Mouse (Mus musculus) embryo, embryonic 11.5 days (tissue): Measurements from ENCODE around the gene Gm17660.

Source experiments
- DNase-seq: peaks from one replicate; pipeline ENCODE4 v3.0.0-alpha.2; 2012; ENCODE audit warnings: low read depth, low spot score

The Gm17660 gene

DNA sequence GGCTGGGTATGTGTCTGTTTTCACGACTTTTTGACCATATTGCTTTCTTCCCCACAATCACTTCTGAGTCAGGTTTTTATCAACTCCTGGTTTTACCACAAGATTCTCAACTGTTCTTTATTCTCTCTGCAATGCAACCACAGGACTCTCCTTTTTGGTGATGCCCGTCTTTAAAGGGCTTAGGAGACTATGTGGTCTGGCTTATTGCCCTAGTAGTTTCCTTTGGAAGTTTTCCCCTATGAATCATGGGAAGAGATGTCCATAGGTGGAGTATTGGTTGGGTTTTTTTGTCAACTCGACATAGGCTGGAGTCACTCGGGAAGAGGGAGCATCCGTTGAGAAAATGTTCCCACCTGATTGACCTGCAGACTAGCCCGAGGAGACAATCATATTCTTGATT lies 3.3 kb upstream of the Gm17660 start:
- DNase-seq, result no peak

DNA sequence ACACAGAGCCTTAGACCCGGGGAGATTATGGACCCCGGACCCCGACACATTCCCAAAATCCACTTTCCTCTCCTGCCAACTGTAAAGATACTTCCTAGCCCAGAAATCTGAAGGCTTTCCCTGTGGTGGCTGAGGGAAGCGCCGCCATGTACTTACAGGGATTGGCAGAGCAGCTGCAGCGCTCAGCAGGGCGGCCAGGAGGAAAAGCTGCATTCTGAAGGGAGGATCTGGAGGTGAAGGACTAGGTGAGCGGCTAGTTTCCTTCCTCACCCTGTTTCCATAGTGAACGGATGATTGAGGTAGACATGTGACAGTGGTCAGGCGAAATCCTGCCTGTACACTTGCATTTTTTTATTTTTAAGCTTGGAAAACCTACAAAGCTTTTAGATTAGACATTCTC lies 1.0 kb downstream of the Gm17660 start:
- no peak for DNase-seq

DNA sequence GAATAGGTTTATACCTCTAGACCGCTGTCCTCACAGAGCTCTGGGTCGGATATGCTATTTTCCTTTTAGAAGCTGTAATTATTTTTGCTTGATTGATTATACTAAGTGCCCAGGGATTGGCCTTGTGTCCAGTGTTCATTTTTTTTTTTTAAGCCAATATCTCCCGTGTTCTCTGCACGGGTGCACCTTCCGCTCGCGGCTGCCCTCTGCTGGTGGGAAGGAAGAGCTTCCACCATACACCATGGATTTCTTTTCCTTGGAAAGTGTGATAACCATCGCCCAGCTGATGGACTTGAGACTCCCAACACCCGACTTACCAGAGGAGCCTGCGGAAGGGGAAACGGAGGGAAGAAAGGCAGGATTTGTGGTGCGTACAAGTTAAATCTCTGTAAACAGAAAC lies 3.0 kb downstream of the Gm17660 start:
- no peak for DNase-seq

DNA sequence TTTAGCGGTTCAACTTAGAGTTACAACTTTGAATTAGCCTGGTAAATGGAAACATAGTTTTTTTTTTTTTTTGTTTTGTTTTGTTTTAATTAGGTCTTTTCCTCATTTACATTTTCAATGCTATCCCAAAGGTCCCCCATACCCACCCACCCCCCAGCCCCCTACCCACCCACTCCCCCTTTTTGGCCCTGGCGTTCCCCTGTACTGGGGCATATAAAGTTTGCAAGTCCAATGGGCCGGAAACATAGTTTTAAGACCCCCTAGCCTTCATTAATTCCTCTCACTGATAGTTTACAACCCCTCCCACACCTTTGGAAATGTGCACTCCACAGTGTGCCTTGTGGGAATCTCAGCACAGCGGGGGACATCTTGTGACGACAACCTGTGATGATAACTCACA lies 3.8 kb downstream of the Gm17660 start:
- no peak for DNase-seq

DNA sequence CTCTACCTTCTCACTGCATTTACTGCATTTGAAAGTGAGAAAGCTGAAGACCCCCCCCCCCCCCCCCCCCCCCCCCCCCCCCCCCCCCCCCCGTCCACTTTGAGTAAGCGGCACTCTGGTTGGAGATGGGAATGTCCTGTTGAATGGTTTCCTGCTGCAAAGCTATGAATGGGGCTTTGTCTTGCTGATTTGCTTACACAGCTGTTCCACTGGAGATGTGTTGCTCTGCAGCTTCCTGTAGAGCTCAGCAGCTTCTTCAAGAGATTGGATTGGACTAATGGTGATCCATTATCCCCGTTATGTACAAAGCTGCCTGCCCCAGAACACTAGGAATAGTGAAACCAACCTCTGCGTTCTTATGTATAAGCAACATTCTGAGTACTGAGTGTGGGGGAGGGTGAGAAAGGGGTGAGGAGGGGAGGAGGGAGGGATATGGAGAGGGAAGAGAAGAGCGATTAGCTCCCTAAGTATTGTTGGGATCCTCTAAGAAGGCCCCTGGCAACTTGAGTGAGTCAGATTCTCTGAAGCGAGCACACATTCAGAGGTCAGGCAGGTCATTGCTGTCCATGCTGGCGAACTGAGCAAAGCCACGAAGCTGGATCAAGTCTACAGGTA lies 5.0 kb downstream of the Gm17660 start:
- peak; percentile 30 for DNase-seq

DNA sequence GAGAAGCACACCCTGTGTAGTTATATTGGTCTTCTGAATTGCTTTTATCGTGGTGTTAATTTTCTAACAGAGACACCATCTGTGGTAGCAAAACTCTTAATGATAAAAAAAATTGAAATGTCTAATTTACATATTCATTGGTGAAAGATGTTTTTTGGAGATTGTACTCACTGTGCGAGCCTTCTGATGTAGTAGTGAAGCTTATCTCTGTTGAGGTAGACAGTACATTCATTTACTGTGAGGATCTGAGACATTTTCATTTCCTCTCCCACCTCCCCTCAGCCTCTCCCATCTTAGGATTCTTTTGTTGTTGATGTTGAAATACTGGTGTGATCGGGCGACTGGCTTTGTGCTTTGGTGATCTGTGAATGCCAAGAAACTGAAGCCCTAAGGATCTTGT lies 6.4 kb downstream of the Gm17660 start:
- no peak for DNase-seq

DNA sequence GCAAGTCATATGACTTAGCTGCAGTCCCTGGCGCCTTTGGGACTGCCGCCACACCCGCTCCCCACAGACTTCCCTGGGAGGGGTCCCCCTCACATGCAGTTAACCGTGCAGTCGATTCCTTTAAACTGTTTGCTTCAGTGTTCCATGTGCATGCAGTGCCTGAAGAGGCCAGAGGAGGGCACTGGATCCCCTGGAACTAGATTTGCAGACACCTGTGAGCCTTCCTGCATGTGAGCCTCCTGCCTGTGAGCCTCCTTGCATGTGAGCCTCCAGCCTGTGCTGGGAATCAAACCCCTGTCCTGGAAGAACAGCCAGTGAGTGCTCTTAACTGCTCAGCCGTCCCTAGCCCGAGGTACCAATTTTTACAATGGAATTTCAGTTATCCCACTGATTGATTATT lies 8.7 kb downstream of the Gm17660 start:
- no peak for DNase-seq

DNA sequence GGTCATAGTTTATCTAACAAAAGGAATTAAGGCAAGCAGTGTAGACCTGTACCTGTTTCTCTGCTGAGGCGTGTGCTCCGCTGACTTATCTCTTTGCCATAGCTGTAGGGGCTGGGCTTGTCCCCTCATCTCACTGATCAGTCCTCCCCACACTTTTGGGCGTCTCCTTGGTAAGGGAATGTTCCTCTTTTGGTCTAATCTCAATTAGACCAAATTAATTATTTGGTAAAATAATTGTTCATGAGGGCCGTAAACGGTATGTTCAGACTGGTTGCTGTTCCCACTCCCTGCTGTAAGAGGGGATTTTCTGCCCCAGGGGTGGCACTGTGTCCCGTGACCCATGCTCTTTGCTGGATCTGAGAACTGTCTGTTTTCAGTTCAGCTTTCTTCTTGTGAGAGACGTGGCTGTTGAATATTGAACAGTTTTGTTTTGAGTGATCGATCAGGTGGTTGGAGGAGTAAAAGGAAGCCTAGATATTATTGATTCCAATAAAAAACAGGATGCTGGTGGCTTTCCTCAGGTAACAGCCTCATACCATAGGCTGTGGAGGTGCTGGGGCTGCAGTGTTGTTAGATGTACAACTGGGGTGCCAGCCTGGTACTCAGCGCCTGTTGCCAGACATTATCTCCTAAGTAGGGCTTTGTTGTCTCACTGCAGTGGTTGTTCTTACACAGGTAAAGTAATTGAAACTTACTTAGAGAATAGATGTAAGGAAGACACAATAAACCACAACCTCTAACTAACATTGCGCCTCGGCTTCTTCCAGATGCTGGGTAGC lies 14.4 kb downstream of the Gm17660 start:
- no peak for DNase-seq

DNA sequence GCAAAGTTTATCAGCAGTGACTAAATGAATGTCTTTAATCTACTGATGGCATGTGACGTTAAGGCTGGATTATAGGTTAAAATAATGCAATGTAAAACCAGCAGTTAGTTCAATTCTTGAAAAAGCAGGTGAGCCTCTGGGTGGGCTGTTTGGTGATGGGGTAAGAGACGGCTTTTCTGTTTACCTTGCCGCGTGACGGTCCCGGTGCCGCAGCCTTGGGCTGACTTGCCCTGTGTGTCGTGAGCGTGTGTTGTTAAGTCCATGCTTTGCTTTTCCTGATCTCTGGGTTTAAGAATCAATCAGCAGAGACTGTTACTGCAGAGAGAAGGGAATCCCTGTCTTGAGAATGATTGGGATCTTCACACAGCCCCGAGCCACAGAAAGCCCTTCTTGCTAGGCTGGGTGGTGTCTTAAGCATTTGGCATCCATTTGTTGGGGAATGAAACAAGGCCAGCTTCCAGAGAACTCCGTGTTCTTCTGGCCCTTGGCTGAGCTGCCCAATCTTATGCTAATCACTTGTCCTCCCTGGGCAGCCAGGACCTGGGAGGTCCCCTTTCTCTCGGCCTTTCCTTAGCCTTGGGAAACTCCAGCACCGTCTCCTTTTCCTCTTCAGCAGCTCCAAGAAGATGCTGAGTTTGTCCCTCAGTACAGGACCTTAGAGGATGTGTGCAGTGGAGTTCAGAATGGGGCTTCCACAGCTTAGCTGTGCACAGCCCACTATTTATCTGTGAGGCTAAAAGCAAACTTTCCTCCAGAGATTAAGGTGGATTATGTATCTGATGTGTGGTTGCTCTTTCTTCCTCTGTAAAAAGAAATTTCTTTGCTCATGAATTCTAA lies 15.3 kb downstream of the Gm17660 start:
- DNase-seq, result no peak

DNA sequence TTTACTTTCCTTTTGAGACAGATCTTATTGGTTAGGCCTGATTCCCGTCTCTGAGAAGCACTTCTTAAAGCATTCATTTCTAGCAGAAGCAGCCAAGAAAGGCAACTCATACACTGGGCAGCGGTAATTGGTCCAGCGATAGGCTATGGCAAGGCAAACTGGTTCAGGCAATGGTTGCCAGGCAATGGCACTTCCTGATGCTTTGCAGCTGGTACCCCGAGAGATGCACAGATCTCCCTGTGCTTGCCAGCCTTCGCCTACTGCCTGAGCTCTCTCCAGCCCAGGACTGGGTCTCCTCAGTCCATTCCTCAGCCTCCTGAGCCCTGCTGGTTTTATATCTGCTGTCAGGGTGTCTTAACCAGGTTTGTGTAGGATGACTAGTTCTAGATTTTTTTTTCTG lies 17.0 kb downstream of the Gm17660 start:
- DNase-seq, result no peak

DNA sequence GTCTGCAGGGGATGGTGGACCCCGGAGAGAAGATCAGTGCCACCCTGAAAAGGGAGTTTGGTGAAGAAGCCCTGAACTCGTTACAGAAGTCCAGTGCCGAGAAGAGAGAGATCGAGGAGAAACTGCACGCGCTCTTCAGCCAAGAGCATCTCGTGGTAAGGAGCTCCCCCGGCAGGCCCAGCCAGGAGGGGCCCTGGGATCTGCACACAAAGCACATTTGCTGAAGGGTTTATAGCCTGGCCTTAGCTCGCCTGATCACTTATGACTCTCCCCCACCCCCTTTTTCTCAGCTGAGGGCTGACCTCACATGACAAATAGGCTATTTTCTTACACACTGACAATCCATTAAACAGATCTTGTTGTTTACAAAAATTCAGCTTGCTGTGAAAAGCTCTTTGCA lies 17.8 kb downstream of the Gm17660 start:
- DNase-seq, result no peak

DNA sequence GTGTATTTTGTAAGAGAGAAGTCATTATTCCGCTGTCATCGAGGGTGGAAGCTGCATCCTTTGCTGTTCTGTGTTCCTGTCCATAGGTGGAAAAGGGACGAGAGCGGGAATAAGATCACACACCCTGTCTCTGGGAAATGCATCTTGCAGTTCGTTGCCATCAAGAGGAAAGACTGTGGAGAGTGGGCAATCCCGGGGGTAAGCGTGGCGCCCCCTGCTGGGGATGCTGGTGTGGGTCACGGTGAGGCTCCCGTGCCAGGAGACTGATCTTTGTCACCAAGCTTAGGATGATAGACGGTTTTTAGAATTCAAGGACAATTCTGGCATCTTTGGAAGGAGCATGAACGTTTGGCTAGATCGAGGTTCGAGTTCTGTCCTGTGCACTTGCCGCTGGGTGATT lies 19.4 kb downstream of the Gm17660 start:
- DNase-seq, result no peak

DNA sequence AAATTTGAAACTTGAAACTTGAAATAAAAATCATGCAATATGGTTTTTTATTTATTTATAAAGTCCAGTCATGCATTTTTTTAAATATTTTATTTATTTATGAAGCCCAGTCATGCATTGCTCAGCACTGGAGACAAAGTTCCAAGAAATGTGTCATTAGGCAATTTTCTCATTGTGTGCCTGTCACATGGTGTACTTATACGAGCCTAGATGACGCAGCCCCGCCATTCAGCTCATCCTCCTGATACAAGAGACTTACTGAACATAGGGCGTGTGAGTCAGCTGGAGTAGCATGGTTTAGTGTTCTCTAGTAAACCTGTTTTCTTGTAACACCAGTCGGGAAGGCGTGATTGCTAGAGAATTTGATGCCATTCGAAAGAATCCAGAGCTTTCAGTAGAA lies 21.1 kb downstream of the Gm17660 start:
- no peak for DNase-seq

DNA sequence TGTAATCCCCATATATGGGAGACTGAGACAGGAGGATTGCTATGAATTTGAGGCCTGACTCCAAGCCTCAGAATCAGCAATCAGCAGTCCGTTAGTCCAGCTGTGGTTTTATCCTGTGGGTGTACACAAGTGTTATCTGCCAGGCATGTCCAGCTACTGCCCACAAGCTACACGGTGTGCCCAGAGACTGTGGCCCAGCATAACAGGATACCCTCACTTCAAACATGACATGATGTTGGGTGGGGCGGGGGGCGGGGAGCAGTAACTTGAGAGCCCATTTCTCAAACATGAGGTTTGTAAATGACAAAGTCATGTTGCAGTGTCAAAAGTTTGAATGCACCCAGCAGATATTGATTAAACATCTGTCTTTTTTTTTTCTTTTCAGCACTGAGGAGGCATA lies 21.6 kb downstream of the Gm17660 start:
- no peak for DNase-seq

DNA sequence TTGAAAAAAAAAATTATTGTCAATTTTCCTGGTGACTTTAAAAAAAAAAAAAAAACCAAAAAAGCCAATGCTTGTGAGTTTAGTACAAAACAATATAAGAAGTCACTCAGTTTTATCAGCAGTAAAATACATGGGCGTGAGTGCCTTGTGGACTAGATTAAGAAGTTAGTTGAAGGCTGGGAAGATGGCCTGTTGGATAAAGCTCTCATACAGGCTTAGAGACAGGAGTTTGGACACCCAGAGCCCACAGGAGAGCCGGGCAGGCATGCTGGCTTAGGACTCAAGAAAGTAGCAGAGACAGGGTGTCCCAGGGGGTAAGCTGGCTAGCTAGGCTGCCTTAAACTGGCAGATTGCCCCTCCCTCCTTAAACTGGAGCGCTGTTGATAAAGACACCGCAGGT lies 22.5 kb downstream of the Gm17660 start:
- no peak for DNase-seq

DNA sequence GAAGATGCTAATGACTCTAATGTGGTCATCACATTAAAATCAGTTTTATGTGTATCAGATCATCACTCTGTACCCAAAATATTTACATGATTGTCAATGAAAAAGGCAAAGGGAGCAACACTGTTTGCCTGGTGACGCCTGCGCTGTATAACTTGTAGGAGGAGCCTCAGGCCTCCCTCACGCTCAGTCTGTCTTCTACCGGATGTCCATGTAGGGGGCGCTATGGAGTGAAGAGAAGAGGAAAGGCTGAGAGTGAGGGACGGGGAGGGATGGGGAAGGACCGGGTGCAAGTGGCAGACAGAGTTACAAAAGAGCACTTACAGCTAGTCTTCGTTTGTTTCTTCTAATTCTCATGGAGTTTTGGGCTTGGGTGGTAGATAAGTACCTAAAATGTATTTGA lies 24.5 kb downstream of the Gm17660 start:
- DNase-seq, result no peak

DNA sequence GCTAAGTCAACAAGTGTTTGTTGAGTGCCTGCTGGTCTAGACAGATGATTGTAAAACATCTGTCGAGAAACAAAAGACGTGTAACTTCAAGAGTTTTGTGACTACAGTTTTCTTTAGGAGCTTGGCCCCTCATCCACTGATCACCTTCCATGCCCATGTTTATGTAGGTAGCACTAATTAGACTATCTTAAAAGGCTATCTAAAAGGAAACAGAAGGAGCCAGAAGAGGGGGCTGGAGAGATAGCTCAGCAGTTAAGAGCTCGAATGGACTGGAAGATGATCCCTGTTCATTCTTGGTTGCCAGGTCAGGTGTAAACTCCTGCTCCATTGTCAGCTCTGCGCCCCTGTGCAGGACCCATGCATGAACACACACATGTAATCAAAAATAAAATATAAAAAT lies 29.3 kb downstream of the Gm17660 start:
- DNase-seq, result no peak

DNA sequence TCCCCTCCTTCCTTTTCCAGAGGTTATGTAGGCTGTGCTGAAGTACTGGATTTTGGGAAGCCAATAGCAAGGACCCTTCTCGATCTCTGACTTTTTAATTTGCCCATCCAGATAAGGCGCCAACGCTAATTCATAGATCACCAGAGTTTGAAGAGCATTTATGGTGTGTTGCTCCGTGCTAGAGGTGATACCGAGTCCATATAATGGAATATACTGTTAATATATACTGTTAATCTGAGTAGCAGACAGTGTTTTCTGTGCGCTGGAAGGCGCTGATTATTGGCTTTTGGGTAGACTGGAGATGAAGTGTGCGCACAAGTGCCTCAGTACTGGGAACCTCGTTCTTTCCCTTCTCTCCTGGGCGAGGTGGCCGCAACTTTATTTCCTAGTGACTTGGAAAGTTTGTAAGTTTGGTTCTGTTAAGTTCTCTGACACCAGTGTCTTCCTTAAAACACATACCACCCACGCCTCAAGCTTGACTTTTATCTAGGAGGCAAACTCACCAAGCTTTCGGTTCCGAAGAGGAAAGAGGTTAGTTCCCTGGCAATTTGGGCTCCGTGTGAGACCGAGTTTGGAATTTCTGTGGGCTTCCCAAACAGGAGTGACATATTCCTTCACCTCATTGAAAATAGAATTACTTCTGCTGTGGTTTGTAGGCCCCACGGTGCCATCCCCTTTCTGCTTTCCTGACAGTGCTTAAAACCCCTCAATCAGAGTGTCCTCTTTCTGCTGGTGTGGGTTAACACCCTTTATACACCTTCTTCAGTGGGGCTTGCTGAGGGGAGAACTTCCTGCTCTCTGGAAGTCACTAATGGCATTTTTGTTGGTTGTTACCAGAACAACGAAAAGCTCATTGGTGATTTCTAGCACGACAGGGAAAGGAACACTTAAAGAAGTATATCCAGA lies 30.0 kb downstream of the Gm17660 start:
- no peak for DNase-seq

DNA sequence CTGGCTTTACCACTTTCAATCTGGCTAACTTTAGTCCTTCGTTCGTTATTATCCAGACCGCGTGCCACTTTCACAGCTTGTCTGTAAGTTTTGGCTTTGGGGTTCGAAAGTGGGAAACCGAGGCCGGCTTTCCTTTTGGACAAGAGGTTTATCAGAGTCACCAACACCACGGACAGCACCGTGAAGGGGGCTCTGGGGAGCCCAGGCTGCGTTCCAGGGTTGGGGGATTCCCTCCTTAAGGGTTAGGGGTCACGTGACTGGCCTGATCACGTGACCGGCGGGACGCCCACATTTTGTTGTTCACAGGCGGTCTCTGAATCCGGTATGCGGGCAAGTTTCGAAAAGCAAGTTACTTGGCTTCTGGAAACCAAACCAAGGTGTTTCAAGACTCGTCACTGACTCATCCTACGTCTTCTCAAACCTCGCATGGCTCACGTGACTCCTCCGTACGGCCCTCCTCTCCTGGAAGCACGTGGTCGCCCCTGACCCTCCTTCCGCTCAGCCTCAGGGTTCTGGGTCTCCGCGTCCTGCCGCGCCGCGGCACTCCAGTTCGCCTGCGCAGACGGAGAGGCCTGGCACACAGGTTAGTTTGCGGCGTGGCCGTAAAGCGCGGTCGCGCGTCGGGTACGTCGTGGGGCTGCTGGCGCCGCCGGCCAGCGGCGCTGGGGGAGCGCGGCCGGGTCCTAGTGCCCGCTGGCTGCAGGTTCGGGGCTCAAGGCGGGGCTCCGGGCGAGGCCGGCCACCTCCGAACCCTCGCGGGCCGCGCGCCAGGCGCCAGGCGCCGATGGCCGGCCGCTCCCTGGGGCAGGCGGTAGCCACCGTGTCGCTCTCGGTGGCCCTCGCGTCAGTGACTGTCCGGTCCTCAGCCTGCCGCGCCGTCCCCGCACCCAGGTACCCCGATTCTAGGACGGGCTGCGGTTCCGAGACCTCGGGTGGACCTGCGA lies 30.9 kb downstream of the Gm17660 start, which contains the start of gene Nudt9:
Nudt9 (plus strand) TSS at position 51 of the 944 bp plus-strand sequence.
- peak; percentile 97 for DNase-seq

DNA sequence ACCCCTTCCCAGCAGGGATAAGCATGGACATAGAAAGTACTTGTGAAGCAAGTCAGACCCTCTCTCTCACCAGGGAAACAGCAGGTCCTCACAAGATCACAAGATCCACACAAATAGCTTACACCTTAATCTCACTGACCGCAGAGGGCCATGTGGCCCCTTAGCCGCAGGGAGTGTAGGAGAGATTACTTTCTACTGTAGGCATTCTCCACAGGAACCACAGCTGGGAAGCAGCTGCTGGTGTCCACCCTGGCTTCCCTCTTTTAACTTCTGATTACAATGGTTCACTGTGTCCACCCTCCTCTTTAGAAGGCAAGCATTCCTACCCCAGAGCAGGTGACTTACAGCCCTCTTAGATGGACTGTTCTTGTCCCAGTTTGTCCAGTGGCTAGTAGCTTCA lies 33.7 kb downstream of the Gm17660 start:
- DNase-seq, result no peak
